Mouse (Mus musculus) embryonic facial prominence, embryonic 10.5 days (tissue): ENCODE results near the gene Ube2j1. TPM values are rescaled to one million over a fixed set of nuclear protein-coding genes. Genes with fewer than 3 reads are reported as not detected.

Experiments used
- DNase-seq: peaks from one replicate; pipeline ENCODE4 v3.0.0-alpha.2; 2017; ENCODE audit warnings: low spot score
- H3K27ac ChIP-seq: fragments of 300-500 bp; sonication (generic); replicated peaks from 2 replicates; pipeline ENCODE4 v1.5.1; 2016; ENCODE audit warnings: mild to moderate bottlenecking
- H3K27me3 ChIP-seq: fragments of 300-500 bp; sonication (generic); replicated peaks from 2 replicates; pipeline ENCODE4 v1.6.1; 2016; ENCODE audit warnings: low read depth, mild to moderate bottlenecking; ENCODE audit not compliant: poor library complexity, severe bottlenecking
- H3K36me3 ChIP-seq: fragments of 300-500 bp; sonication (generic); replicated peaks from 2 replicates; pipeline ENCODE4 v1.6.1; 2016; ENCODE audit warnings: mild to moderate bottlenecking, moderate library complexity
- H3K4me1 ChIP-seq: fragments of 300-500 bp; sonication (generic); 2 replicates; pipeline ENCODE4 v1.6.1; 2016
- H3K4me3 ChIP-seq: fragments of 300-500 bp; sonication (generic); 2 replicates; pipeline ENCODE4 v1.5.1; 2016; ENCODE audit warnings: mild to moderate bottlenecking, moderate library complexity
- H3K9me3 ChIP-seq: fragments of 300-500 bp; sonication (generic); 2 replicates; pipeline ENCODE4 v1.6.1; 2016; ENCODE audit warnings: mild to moderate bottlenecking
- WGBS: fragments of 180-500 bp; shearing (Covaris S2); methylation state at CpG from one replicate; pipeline ENCODE4 v1.1.7; 2016; 5-methylcytosine and 5-hydroxymethylcytosine counted together
- polyA plus RNA-seq: library from polyadenylated mRNA; unstranded; fragments of >200 nt; fragmentation: Nextera tagmentation; extraction: Ambion mirVana; gene quantifications from 2 replicates; pipeline ENCODE4 v1.2.1, GENCODE M21; 2016

Ube2j1 gene
- polyA plus RNA-seq = 37.8 and 38.7 TPM in 2 replicates

- DNase-seq = peak; percentile 91
- peak within 1 kb of the TSS; percentile 87 for H3K4me3 ChIP-seq
- peak within 1 kb of the TSS; percentile 97 for H3K27ac ChIP-seq
- peaks cover 39% of the 10 kb centered on the region for H3K36me3 ChIP-seq
- H3K9me3 ChIP-seq = 0 out of 2 replicates have a peak, but pooled peaks cover 6% of the 10 kb centered on the region
- no peaks in the 10 kb centered on the region for H3K27me3 ChIP-seq
- under 1% methylated on average over 123 of the region's 123 CpGs for WGBS
- H3K4me1 ChIP-seq = peaks cover 19% of the 10 kb centered on the region
These were observed at the start of gene Ube2j1 for GRCm38 (mm10) chr4:33031195-33031960. TSS of gene Ube2j1 (plus strand) at chr4:33031416.

GRCm38 (mm10) chr4:32981617-32982016 is 49.6 kb upstream of the Ube2j1 start:
- peaks cover 49% of the 10 kb centered on the region for H3K4me1 ChIP-seq
- no peaks in the 10 kb centered on the region for H3K36me3 ChIP-seq
- peaks cover 22% of the 10 kb centered on the region for H3K27me3 ChIP-seq
- DNase-seq = no peak
- H3K27ac ChIP-seq = peak overlapping the region; percentile 97; the same call in 1 of the 2 replicates
- peak overlapping the region; percentile 95; the same call in 1 of the 2 replicates for H3K4me3 ChIP-seq
- no peaks in the 10 kb centered on the region for H3K9me3 ChIP-seq
- WGBS = 14% methylated on average over 5 of the region's 5 CpGs

DNA sequence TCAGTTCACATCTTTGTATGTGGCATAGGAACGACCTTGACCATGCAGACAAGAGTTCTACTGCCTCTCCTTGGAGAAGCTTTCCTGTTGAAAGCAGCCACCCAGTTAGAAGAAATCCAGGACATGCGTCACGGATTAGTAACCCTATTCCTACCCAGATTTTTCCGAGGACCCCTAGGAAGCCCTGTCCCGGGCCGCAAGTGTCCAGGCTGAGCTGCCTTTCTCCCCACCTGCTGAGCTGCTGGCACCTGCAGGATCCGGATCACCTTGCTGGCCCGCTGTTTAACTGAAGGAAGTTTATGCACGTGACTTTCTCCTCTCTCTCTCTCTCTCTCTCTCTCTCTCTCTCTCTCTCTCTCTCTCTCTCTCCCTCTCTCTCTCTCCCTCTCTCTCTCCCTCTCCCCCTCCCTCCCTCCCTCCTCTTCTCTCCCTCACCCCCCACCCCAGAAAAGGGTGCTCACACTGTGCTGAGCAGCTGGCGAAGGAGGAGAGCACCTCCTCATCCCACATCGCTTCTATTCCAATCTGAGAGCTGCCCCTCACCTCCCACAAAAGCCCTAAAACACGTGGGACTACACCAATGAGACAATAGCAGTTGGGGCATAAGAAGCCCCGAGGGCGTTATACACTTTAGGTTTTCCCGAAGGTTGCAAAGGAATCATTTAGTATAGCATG is 49.0 kb upstream of the Ube2j1 start:
- peak overlapping the region; percentile 95 for H3K4me3 ChIP-seq
- no peaks in the 10 kb centered on the region for H3K9me3 ChIP-seq
- DNase-seq = peak; percentile 44
- no peaks in the 10 kb centered on the region for H3K36me3 ChIP-seq
- WGBS = 3% methylated on average over 15 of the region's 15 CpGs
- H3K4me1 ChIP-seq = peaks cover 53% of the 10 kb centered on the region
- peak overlapping the region; percentile 97 for H3K27ac ChIP-seq
- peaks cover 22% of the 10 kb centered on the region for H3K27me3 ChIP-seq

GRCm38 (mm10) chr4:32982716-32983175 is 48.5 kb upstream of the Ube2j1 start, which contains the start of gene Rragd:
TSS of gene Rragd (plus strand) at chr4:32983037.
- under 1% methylated on average over 18 of the region's 18 CpGs for WGBS
- H3K36me3 ChIP-seq = no peaks in the 10 kb centered on the region
- peak within 1 kb of the TSS; percentile 95 for H3K4me3 ChIP-seq
- peaks cover 53% of the 10 kb centered on the region for H3K4me1 ChIP-seq
- DNase-seq = peak; percentile 79
- peaks cover 22% of the 10 kb centered on the region for H3K27me3 ChIP-seq
- peak within 1 kb of the TSS; percentile 97 for H3K27ac ChIP-seq
- H3K9me3 ChIP-seq = no peaks in the 10 kb centered on the region

DNA sequence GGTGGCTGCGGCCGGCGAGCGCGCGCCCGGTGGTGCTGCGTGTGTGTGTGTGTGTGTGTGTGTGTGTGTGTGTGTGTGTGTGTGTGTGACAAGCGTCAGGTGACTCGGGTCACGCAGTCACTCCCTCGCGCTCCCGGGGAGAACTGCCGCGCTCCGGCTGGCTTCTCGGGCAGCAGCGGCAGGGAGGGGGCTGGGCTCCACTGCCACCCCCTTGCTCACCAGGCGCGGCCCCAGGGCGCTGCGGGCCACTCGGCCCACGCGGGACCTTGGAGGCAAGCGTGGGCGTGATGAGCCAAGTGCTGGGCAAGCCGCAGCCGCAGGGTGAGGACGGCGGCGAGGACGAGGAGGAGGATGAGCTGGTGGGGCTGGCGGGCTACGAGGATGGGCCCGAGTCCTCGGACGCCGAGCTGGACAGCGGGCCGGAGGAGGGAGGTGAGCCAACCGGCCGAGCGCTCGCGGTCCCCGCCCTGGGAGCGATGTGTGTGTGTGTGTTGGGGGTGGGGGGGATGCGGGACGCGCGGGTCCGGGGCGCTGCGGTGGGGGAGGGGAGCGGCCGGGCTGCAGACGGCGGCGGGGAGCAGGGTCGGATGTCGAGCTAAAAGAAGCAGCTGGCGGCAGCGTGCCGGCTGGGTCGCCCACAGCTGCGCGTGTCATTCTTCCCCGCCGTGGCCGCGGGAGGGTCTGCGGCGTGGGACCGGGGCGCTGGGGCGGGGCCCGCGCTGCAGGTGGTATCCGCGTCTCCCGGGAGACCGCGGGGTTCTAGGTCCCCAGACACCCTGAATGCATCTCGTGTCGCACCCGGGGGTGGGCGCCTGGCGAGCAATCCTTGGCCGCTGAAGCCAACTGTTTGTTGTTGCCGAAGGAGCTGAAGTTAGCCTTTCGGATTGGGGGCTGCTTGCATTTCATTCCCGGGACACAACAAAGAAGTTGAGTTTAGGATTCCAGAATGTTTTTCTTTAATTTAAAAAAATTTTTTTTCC is 47.8 kb upstream of the Ube2j1 start:
- under 1% methylated on average over 94 of the region's 94 CpGs for WGBS

DNA sequence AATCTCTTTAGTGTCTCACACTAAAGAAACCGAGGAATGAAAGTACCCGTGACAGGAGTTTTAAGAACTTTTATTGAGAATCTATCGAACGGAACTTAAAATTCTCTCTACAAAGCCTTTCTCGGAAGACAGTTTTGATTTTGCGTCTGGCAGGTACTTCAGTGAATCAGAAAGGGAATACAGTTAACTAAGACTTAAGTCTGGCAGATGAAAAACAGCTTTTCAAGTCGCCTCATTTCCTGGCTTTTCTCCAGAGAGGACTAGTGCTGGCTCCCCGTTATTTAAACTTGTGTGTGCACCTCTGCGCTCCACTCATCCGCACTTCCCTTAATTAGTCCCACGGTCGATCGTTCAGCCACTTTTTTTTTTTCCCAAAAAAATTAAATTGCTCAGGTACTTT is 47.0 kb upstream of the Ube2j1 start:
- H3K9me3 ChIP-seq = no peaks in the 10 kb centered on the region
- under 1% methylated on average over 13 of the region's 13 CpGs for WGBS
- peak overlapping the region; percentile 95 for H3K4me3 ChIP-seq
- H3K36me3 ChIP-seq = no peaks in the 10 kb centered on the region
- H3K27ac ChIP-seq = peak overlapping the region; percentile 97
- peaks cover 22% of the 10 kb centered on the region for H3K27me3 ChIP-seq
- peaks cover 53% of the 10 kb centered on the region for H3K4me1 ChIP-seq
- DNase-seq = peak; percentile 37

More for the DNA sequence above, 47.8 kb upstream of the Ube2j1 start:
- Histone ChIP-seq H3K4me3 (peak overlapping the region; percentile 95), H3K27me3 (peaks cover 22% of the 10 kb centered on the region), H3K4me1 (peaks cover 53% of the 10 kb centered on the region), H3K9me3 (no peaks in the 10 kb centered on the region), H3K36me3 (no peaks in the 10 kb centered on the region), H3K27ac (peak overlapping the region; percentile 97)
- DNase-seq = peak; percentile 79

GRCm38 (mm10) chr4:32984801-32985675 is 46.2 kb upstream of the Ube2j1 start:
- Histone ChIP-seq H3K27ac (peak overlapping the region; percentile 97), H3K9me3 (no peaks in the 10 kb centered on the region), H3K27me3 (peaks cover 22% of the 10 kb centered on the region), H3K4me1 (peaks cover 53% of the 10 kb centered on the region), H3K4me3 (peak overlapping the region; percentile 95), H3K36me3 (no peaks in the 10 kb centered on the region)
- WGBS = 7% methylated on average over 13 of the region's 13 CpGs
- DNase-seq = peak; percentile 60

DNA sequence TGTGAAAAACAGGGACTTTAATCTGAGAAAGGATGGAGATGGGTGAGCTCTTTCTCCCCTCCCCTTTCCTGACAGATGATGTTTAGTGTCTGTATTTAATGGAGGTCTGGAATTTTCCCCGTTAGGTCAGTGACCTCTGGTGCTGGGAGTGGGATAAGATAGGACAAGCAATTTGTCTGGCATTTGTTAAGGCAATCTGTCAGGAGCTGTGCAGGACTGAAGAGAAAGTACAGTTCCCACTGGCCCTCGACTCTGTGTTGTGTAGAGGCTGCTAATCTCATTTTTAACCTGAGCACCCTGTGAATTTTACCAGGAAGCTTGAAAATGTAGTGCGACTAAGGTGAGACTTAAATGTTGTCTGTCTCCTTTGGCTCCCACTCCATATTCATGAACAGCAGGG is 45.5 kb upstream of the Ube2j1 start:
- H3K36me3 ChIP-seq = no peaks in the 10 kb centered on the region
- H3K4me3 ChIP-seq = peak overlapping the region; percentile 95
- H3K9me3 ChIP-seq = no peaks in the 10 kb centered on the region
- H3K27ac ChIP-seq = peak overlapping the region; percentile 97
- WGBS = 7% methylated on average over 3 of the region's 3 CpGs
- DNase-seq = peak; percentile 29
- H3K4me1 ChIP-seq = peaks cover 53% of the 10 kb centered on the region
- H3K27me3 ChIP-seq = peaks cover 19% of the 10 kb centered on the region

DNA sequence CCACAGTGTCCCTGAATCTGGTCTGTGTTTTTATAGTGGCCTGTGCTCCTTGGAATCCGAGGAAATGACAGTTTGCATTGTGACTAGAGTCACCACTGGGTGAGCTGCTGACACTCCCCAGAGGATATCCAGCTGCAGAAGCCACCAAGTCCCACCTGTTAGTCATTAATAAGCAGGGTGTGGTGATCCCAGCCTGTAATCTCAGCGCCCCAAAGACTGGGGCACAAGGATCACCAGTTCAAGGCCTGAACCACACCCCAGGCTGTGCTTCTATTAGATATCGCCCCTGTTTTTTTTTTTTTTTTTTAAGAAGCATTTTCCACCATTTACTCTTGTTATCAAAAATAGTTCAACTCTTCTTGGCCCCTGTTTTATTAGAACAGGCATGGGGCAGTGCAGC is 44.2 kb upstream of the Ube2j1 start:
- H3K4me1 ChIP-seq = peaks cover 44% of the 10 kb centered on the region
- no peaks in the 10 kb centered on the region for H3K36me3 ChIP-seq
- 53% methylated on average over 3 of the region's 3 CpGs for WGBS
- no peak overlapping the region for H3K27ac ChIP-seq
- no peaks in the 10 kb centered on the region for H3K9me3 ChIP-seq
- H3K4me3 ChIP-seq = no peak overlapping the region
- no peak for DNase-seq
- peaks cover 6% of the 10 kb centered on the region for H3K27me3 ChIP-seq

DNA sequence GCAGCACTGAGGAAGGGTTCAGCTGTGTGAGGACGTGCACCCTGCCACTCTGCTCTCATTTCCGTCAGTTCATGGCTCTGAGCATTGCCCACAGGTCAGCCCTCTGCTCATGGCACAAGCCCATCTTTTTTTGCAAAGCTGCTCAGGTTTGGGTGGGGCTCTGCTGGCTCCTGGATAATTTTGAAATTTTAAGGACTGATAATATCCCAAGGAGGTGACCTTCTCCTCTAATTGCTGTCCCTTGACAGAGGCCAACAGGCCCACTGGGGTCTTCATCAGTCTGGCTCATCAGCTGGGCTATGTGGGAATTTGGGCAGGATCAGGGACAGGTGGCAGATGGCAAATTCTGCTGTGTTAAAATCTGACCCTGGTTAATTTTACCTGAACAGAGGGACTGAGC is 41.9 kb upstream of the Ube2j1 start:
- 87% methylated on average over 2 of the region's 2 CpGs for WGBS
- H3K9me3 ChIP-seq = 0 out of 2 replicates have a peak, but pooled peaks cover 3% of the 10 kb centered on the region
- peaks cover 25% of the 10 kb centered on the region for H3K4me1 ChIP-seq
- no peak overlapping the region for H3K4me3 ChIP-seq
- no peaks in the 10 kb centered on the region for H3K27me3 ChIP-seq
- H3K27ac ChIP-seq = no peak overlapping the region
- peaks cover 5% of the 10 kb centered on the region for H3K36me3 ChIP-seq
- no peak for DNase-seq

GRCm38 (mm10) chr4:32994168-32994567 is 37.0 kb upstream of the Ube2j1 start:
- 78% methylated on average over 3 of the region's 3 CpGs for WGBS

More at GRCm38 (mm10) chr4:32994168-32994567, 37.0 kb upstream of the Ube2j1 start:
- Histone ChIP-seq H3K27ac (no peak overlapping the region), H3K36me3 (peaks cover 22% of the 10 kb centered on the region), H3K4me1 (no peaks in the 10 kb centered on the region), H3K4me3 (no peak overlapping the region), H3K27me3 (no peaks in the 10 kb centered on the region), H3K9me3 (0 out of 2 replicates have a peak, but pooled peaks cover 3% of the 10 kb centered on the region)
- DNase-seq = no peak
